Mouse (Mus musculus) frontal cortex, adult (tissue): ENCODE results near the gene Gemin7.

ENCODE experiments used
- ATAC-seq: cut with Nextera tagmentation; 2 replicates; pipeline ENCODE4 v1.9.2; 2017; ENCODE audit warnings: mild to moderate bottlenecking, moderate library complexity, mixed read lengths; ENCODE audit not compliant: low TSS enrichment

Gemin7 gene

DNA sequence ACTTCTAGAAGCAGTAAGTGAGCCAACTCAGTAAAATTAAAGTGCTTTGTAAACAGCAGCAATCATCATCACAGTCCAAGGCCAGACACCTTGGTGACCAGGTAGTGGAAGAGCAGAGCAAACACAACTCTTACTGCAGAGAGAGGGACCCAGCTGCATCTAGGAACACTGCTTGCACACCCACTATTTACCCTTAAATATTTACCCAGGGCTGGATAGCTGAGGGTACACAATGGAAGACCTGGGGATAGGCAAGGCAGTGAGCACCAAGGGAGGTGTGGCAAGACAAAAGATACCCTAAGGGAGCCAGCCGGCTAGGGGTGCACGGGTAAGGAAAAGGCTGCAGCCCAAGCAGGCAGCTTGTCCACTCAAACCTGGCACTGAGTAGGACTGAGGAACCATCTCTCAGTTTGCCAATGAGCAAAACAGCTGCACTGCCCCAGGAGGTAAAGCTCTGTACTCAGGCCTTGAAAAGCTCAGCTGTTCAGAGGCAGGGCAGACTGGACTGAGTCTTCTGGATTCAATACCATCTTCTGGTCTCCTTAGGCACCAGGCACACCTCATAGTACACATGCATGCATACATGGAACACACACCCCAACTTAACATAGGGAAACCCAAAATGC is 29.9 kb downstream of the Gemin7 start:
- no peak for ATAC-seq

DNA sequence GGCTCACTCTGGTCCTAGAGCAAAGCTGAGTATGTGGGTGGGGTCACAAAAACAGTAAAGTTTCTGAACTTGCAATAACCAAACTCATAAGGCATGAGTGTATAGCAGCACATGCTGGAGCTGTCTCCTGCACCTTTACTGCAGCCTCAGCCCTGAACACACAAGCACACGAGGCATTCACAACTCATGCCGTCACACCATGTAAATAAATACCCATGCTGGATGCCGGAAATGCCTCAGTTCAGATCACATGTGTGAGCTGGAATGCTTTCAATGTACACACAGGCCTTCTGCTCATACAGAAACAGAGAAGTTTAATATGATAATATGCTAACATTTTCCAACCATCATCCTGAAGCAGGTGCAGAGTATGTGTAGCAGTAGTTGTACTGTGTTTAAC is 31.4 kb downstream of the Gemin7 start:
- no peak for ATAC-seq

DNA sequence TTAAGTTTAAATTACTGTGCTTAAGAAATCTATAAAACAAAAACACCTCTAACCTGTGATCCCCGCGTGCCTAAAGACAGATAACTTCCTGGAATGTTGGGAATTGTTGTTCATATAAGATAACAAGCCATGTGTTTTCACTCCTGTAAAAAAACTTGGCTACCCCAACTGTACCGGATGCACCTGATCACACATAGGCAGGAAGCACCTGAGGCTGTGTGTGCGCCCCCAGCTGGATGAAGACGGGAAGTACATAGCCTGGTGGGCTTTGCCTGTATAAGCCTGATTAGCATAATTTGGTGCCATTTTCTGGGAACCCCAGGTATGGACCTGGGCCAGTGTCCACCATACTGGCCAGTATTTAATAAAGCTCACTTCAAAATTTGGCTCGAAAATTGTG is 33.8 kb downstream of the Gemin7 start:
- ATAC-seq, result no peak

DNA sequence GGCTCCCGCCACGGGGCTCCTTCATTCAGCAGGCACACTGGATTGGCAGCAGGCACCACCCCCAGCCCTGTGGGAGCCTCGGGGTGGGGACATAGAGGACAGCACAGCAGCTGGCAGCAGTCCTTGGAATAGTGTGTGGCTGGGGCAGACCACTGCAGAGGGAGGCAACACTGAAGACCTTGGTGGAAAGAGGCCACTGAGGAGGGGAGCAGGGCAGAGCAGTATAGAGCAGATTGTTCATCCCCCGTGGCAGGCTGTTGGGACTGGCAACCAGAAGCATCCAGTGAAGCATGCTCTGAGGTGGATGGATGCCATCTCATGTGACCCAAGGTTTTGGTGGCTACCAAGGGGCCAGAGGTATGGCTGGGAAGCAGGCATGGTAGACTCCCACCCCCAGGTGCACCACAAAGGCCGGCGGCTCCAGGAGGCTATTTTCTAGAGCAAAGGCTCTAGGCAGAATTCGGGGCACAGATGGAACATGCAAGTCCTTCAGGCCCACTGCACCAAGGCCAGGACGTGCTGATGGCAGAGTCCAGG is 35.2 kb downstream of the Gemin7 start:
- ATAC-seq, result peak; percentile 70; the same call in 1 of the 2 replicates

DNA sequence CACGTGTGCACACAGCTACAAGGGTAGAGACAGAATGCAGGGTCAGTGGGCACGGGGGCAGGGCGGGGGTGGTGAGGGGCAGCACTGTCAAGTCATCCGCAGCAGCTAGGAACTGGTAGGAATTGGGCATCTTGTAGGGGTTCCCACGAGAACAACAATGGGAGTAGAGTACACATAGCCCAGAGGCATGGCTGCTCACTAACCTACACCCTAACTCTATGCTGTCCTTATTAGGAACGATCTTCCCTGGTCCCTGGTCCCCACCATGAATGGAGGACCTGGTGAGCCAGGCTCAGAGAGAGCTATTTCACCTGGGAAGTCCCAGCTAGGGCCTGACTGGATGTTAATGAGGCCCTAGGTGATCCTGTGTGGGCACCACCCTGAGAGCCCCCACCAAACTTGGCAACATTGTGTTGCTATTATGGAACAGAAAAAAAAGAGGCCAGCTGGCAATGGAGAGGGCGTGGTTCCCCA is 35.7 kb downstream of the Gemin7 start:
- ATAC-seq, result no peak

DNA sequence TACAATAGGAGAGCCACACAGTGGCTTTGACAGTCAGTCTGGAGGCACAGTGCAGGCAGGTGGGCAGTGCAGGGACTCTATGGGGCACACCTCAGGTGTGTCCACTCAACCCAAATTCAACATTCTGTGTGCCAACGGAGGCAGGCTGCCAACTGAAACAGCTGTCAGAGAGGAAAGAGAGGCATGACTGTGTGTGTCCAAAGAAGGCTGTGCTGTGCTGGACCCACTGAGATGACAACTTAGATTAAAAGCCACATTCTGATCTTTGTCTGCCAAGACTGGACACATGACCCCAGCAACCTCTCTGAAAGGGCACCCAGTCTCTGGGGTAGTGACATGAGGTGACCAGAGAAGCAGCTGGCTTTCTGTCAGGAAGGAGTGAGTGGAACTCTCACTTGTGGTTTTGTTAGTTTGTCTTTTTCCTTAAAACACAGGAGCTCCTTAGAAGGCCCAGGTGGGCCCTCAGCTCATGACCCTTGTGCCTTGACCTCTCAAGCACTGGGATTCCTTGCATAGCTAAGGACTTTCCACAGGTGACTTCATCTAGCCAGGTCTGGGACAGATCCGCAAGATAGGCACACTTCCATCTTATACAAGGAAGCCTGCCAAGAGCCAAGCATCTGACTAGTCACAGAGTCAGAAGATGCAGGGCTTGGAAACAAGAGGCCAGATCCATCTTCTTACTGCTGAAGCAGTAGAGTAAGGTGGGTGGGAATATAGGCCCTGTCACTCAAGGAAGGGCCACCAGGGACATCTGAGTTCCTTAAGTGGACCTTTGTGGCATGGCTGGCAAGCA is 36.4 kb downstream of the Gemin7 start:
- no peak for ATAC-seq

DNA sequence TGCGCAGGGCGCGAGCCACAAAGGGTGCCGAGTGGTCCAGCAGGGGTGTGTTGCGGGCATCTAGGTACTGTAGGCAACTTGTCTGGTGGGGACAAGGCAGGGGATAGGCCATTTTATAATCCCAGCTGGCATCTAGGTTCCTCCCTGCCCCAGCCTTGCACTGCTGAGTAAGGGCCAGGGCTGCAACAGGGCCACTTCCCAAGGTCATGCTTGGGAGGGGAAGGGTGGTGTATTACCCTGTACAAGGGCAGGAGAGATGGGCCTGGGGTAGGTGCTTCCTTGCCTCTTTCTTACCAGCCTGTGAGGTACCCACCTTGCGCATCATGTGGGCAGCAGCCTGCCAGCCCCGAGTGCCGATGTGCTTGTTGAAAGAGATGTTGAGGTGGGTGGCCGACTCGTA is 42.7 kb downstream of the Gemin7 start:
- ATAC-seq, result no peak

DNA sequence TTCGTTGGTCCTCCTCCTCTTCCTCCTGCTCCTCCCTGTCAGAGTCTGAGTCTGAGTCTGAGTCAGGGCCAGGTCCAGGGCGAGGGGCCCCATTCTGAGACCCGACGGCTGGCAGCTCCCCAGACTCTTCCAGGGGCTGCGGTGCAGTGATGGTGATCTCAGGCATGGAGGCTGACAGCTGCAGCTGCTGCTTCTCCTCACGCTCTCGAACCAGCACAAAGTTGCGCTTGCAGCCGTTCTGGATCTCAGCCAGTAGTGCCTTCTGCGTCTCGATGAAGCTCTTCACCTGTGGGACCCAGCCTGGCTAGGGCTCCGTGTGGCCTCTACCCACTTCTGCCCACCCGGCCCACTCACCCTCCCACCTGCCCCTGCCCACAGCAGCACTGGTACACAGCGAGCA is 45.2 kb downstream of the Gemin7 start:
- no peak for ATAC-seq

DNA sequence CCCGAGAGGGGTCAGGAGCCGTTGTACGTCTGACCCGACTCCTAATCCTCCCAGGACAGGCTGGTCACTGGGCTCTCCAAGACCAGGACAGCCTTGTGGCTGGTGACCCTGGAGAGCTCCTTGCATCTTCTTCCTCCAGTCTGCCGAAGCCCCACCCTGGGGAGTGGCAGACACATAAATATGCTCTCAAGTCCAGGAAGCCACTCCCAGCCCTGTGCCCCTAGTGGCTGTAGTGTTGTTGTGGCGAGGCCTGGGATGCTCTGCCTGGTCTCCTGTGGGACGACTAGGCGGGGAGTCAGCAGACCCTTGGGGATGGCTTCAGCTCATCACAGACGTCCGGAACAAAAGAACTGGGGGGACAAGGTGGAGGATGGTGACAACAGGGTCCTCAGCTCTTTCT is 46.3 kb downstream of the Gemin7 start:
- no peak for ATAC-seq

DNA sequence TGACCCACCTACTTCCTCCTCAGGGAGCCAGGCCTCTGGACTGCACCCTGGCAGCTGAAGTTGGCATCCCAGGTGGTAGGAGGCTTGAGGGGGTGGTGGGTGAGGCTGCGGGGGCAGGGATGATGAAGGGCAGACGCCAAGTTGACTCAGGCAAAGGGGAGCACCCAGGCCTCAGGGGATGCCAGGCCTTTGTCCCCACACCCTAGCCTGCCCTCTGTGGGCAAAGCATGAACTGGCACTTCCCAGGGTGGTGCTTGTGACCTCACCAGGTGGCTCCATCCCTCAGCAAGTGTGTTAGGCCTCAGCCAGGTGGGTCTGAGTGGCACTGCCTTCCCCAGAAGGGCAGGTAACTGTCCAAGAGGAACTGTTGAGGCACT is 52.3 kb downstream of the Gemin7 start:
- ATAC-seq, result no peak

DNA sequence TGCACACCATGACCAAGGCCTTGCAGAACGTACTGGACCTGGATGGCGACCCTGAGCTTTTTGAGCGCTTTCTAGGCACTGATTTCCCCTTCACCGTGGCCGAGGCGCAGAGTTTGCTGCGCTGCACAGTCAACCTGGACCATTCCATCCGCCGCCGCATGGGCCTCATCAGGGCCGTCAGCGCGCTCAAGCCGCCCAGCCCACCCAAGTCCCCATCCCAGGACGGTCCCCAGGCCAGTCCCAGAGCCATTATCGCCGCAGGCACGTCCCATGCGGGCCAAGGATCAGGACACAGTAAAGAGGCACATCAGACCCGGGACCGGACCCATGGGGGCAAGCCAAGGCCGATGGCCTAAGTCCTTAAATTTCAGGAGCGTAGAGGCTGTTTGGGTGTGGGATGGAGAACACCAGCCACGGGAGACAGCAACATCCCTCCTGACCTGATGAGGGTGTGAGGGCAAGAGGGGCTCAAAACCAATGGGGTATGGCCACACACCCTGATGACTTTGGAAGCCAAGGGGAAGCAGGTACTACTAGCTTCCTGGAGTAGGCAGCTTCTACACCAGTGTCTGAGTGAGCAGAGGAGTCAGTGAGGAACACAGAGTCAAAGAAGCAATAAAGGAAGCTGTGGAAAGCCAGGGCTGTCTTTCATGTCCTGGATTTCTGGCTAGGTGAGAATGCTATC is 52.8 kb downstream of the Gemin7 start:
- ATAC-seq, result no peak

DNA sequence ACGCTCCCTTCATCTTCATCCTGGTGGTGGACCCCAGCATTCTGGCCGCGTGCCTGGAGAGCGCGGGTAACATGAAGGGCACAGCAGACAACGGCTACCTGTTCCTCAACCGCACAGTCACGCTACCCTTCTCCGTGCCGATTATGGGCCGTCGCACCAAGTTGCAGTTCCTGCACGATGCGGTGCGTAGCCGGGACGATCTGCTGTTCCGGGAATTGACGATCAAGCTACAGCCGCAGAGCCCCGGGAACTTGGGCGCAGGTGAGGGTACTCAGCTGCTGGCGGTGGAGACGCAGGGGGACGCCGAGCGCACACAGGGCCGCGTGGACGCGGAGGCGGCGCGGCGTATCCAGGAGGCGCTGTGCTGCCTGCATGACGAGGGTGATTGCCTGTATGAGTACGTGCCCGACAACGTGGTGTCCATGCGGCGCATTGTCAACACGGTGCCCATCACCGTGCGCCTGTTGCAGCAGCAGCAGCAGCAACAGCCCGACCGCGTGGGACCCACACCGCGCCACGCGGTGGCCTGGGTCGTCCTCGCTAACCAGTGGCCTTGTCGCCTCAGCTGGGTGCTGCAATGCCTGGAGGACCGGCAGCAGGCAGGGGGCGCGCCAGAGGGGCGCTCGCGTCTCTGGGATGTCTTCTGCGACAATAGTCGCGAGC is 53.5 kb downstream of the Gemin7 start:
- ATAC-seq, result peak; percentile 35; the same call in 1 of the 2 replicates

DNA sequence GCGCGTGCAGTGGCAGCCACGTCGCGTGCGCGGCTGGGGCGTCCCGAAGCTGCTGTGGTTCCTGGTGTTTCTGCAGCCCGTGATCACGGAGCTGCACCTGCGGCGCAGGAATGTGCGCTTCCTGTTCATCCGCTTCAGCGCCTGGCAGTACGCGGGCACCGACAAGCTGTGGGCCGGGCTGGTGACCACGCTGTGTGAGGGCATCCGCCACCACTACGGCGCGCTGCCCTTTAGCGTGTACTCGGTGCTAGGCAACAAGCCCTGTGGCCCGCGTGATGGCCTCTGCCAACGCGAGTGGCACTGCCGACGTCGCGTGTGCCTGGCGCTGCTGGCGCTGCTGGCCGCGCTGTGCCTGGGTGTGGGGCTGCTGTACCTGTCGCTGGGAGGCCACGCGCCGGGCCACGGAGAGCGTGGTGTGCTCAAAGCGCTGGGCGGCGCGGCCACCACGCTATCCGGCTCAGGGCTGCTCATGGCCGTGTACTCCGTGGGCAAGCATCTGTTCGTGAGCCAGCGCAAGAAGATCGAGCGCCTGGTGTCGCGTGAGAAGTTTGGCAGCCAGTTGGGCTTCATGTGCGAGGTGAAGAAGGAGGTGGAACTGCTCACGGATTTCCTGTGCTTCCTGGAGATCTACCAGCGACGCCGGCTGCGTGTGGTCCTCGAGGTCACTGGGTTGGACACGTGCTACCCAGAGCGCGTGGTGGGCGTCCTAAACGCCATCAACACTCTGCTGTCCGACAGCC is 54.2 kb downstream of the Gemin7 start:
- 0 out of 2 replicates have a peak, but pooled peaks have one; percentile 12 for ATAC-seq

DNA sequence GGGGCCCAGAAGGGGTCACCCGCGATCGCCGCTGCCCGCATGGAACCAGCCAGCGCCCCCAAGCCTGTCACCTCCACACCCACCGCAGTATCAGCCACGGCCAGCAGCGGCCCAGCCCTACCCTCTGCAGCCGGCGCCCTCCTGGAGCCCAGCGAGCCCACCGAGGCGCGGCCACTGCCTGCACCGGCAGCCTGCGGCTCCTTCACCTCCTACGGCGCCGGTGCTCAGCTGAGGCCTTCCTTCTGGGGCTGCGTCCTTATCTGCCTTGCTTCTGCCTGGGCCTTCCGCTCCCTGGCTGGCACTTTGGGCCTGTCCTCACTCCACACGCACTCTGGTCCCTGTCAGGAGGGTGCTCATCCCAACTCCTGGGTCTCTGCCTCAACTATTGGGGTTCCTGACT is 57.4 kb downstream of the Gemin7 start:
- ATAC-seq, result no peak

DNA sequence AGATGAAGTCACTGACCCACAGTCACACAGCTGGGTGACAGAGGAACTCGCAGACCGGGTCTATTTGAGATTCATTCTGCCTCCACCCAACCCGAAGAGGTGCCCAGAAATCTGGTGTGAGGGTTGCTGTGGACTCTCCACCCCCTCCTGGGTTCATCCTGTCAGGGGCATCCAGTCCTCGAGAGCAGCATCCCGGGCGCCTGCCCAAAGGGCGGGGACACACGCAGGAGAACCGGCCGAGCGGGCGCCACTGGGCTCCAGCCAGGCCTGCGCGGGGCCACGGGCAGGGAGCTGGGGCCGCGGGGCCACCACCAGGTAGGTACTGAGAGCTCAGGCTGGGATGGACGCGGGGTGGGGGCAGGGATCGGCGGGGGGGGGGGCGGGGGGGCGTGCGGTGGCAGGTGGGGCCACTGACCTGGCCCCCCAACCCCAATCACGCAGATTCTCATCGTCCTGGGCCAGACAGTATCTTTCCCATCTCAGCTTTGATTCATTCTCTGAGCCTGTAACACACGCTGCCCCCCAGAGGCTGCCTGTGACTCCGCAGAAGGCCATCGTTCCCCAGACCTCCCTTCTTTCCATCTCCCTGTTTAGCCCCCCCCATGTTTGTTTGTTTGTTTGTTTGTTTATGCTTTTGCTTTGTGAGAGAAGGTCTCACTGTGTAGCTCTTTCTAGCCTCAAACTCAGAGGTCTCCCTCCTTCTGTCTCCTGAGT is 59.6 kb downstream of the Gemin7 start, which contains the start of gene Nkpd1:
Gene Nkpd1, plus strand, starts transcription at position 187 of the 714 bp plus-strand sequence.
- peak; percentile 72; the same call in 1 of the 2 replicates for ATAC-seq
